Mouse (Mus musculus): Measurements from ENCODE around the gene Vmn1r236. TPM values are rescaled to one million over a fixed set of nuclear protein-coding genes. Genes with fewer than 3 reads are reported as not detected.

Vmn1r236 gene
- polyA plus RNA-seq (2014; fragmentation: Nextera tagmentation; extraction: Ambion mirVana): not detected in 2 replicates

DNA sequence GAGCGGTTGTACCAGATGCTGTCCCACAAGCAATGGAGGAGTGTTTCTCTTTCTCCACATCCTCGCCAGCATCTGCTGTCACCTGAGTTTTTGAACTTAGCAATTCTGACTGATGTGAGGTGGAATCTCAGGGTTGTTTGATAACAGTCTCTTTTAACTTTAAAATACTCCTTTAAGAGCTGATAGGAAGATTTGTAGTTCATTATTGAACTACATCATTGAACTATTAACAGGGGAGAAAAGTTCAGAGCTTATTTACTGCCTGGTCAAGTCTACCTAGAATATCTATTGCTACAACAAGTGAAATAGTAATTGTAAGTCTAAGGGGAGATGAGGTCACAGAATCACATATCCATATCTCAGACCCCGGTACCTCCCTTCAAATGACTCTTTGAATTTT is at the start of gene Vmn1r236:
Gene Vmn1r236, plus strand, starts transcription at position 301 of the 400 bp plus-strand sequence.
- no peak within 1 kb of the TSS for H3K27ac ChIP-seq (ENCODE audit: low read depth, low read length)
- 81% methylated on average over 3 of the region's 3 CpGs for WGBS
- no peaks in the 10 kb centered on the region for H3K36me3 ChIP-seq (ENCODE audit: control insufficient read depth, insufficient read depth, low read length)
- ATAC-seq (ENCODE audit: low FRiP score): no peak
- no peaks in the 10 kb centered on the region for H3K9me3 ChIP-seq (ENCODE audit: control insufficient read depth, low read length)
- H3K4me3 ChIP-seq (ENCODE audit: low read depth, low read length): no peak within 1 kb of the TSS
- H3K27me3 ChIP-seq (ENCODE audit: control insufficient read depth, insufficient read depth, low read length): no peaks in the 10 kb centered on the region
- H3K4me1 ChIP-seq (ENCODE audit: control insufficient read depth, insufficient read depth, low read length): no peaks in the 10 kb centered on the region
- no peak within 1 kb of the TSS for H3K4me2 ChIP-seq
- DNase-seq (ENCODE audit: low spot score, missing footprints): no peak
- no peak within 1 kb of the TSS for H3K9ac ChIP-seq (ENCODE audit: low read length)

DNA sequence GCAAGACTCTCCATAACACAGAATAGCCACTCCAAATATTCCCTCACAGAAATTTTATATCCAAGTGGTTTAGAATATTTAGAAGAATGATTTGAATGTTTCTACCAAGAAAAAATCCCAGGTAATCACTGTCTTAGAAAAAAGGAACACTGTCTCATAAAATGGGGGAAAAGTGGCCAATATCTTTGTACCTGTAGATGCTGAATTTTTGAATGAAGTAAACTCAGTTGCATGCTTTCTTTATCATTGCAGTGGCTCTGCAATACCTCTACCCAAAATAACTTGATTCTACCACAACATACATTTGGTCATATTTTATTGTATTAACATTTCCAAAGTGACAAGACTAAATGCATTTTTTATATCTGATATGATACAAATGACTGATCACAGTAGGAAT is 26.6 kb upstream of the Vmn1r236 start, which contains the start of gene Vmn1r235:
Gene Vmn1r235, plus strand, starts transcription at position 301 of the 400 bp plus-strand sequence.
- no peak for DNase-seq (ENCODE audit: low spot score, missing footprints)
- Histone ChIP-seq H3K27me3 (ENCODE audit: control insufficient read depth, insufficient read depth, low read length) (no peaks in the 10 kb centered on the region), H3K27ac (ENCODE audit: low read depth, low read length) (no peak within 1 kb of the TSS), H3K4me2 (no peak within 1 kb of the TSS), H3K4me1 (ENCODE audit: control insufficient read depth, insufficient read depth, low read length) (no peaks in the 10 kb centered on the region), H3K9me3 (ENCODE audit: control insufficient read depth, low read length) (peaks cover 4% of the 10 kb centered on the region; the same call in 1 of the 2 replicates), H3K9ac (ENCODE audit: low read length) (no peak within 1 kb of the TSS), H3K4me3 (ENCODE audit: low read depth, low read length) (no peak within 1 kb of the TSS), H3K36me3 (ENCODE audit: control insufficient read depth, insufficient read depth, low read length) (no peaks in the 10 kb centered on the region)
- no peak for ATAC-seq (ENCODE audit: low FRiP score)

DNA sequence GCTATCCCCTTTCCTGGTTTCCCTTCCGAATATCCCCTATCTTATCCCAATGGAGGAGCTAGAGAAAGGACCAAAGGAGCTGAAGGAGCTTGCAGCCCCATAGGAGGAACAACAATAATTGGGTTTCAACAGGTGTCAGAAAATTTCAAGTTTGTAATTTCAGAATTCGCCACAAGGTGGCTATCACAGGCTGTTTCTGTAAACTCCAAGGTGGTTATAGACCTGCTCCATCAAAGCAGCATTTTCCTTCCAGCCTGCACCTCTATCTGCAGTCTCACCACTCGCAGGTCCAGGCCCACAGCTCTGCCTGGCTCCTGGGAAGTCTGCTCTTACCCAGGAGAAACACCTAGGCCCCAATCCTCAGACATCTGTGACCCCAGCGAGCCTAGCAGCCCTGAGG is 10.6 kb upstream of the Vmn1r236 start:
- peak; percentile 83 for DNase-seq (ENCODE audit: low spot score, missing footprints)
- H3K9ac ChIP-seq (ENCODE audit: low read length): no peak overlapping the region
- H3K4me3 ChIP-seq (ENCODE audit: low read depth, low read length): no peak overlapping the region
- no peaks in the 10 kb centered on the region for H3K9me3 ChIP-seq (ENCODE audit: control insufficient read depth, low read length)
- no peak overlapping the region for H3K27ac ChIP-seq (ENCODE audit: low read depth, low read length)
- H3K4me1 ChIP-seq (ENCODE audit: control insufficient read depth, insufficient read depth, low read length): no peaks in the 10 kb centered on the region
- no peak overlapping the region for H3K4me2 ChIP-seq
- H3K36me3 ChIP-seq (ENCODE audit: control insufficient read depth, insufficient read depth, low read length): no peaks in the 10 kb centered on the region
- 9% methylated on average over 4 of the region's 4 CpGs for WGBS
- ATAC-seq (ENCODE audit: low FRiP score): no peak
- H3K27me3 ChIP-seq (ENCODE audit: control insufficient read depth, insufficient read depth, low read length): no peaks in the 10 kb centered on the region

DNA sequence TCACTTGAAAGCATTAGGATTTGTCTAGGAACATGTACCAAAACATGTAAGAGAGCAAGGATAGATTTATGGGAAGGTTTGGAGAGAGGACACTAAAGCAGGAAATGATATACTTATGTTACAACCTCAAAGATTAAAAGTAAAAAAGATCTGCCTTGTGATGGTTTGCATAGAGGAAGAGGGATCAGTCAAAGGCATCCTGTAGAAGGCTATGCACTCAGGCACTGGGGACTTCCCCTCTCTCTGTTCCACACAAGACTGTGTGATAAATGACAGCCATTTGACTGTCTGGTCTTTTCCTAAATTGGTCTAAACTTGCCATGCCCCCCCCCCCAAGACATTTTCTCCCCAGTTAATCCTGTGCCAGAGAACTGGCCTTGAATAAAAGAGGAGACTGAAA is 1.7 kb downstream of the Vmn1r236 start:
- Histone ChIP-seq H3K9ac (ENCODE audit: low read length) (no peak overlapping the region), H3K4me1 (ENCODE audit: control insufficient read depth, insufficient read depth, low read length) (no peaks in the 10 kb centered on the region), H3K27ac (ENCODE audit: low read depth, low read length) (no peak overlapping the region), H3K27me3 (ENCODE audit: control insufficient read depth, insufficient read depth, low read length) (no peaks in the 10 kb centered on the region), H3K36me3 (ENCODE audit: control insufficient read depth, insufficient read depth, low read length) (no peaks in the 10 kb centered on the region), H3K4me2 (no peak overlapping the region), H3K4me3 (ENCODE audit: low read depth, low read length) (no peak overlapping the region), H3K9me3 (ENCODE audit: control insufficient read depth, low read length) (no peaks in the 10 kb centered on the region)
- ATAC-seq (ENCODE audit: low FRiP score) (no peak), DNase-seq (ENCODE audit: low spot score, missing footprints) (no peak)

DNA sequence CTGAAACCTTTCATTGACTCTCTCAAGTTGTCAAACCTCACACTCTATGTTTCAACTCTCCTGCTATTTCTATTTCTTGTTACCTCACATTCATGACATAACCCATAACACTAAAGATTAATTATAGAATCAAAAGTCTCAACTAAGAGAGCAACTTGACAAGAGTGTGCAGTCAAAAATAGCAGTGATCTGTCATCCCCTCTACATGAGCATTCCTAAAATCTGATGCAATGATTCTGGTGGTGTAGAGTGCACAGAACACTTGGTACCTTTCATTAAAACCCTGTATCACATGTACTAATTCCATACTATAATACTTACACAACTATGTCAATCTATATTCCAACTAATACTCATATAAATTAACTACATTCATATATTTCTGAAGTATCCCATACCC is 7.0 kb downstream of the Vmn1r236 start:
- no peak overlapping the region for H3K9ac ChIP-seq (ENCODE audit: low read length)
- H3K4me2 ChIP-seq: no peak overlapping the region
- H3K4me1 ChIP-seq (ENCODE audit: control insufficient read depth, insufficient read depth, low read length): no peaks in the 10 kb centered on the region
- H3K36me3 ChIP-seq (ENCODE audit: control insufficient read depth, insufficient read depth, low read length): no peaks in the 10 kb centered on the region
- H3K27ac ChIP-seq (ENCODE audit: low read depth, low read length): no peak overlapping the region
- ATAC-seq (ENCODE audit: low FRiP score) (no peak), DNase-seq (ENCODE audit: low spot score, missing footprints) (no peak)
- H3K9me3 ChIP-seq (ENCODE audit: control insufficient read depth, low read length): no peaks in the 10 kb centered on the region
- H3K4me3 ChIP-seq (ENCODE audit: low read depth, low read length): no peak overlapping the region
- no peaks in the 10 kb centered on the region for H3K27me3 ChIP-seq (ENCODE audit: control insufficient read depth, insufficient read depth, low read length)

DNA sequence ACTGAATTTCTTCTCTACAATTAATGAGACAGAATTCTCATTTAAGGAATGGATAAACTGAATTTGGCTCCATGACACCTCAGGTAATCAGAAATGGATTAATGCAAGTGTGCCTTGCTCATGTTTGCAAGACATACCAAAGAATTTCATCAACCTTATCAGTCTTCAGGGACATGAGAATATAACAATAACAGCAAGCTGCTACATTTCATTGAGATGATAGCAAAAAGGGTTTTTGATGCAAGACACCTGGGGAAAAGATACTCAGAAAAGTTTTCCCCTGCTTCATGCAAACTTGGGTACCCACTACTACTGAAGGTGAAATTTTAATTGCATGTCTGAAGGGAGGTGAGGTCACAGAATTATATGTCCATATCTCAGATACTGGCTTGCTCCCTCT is 28.8 kb downstream of the Vmn1r236 start, which contains the start of gene Vmn1r237:
Gene Vmn1r237, plus strand, starts transcription at position 301 of the 400 bp plus-strand sequence.
- H3K9me3 ChIP-seq (ENCODE audit: control insufficient read depth, low read length): no peaks in the 10 kb centered on the region
- no peaks in the 10 kb centered on the region for H3K36me3 ChIP-seq (ENCODE audit: control insufficient read depth, insufficient read depth, low read length)
- H3K27me3 ChIP-seq (ENCODE audit: control insufficient read depth, insufficient read depth, low read length): no peaks in the 10 kb centered on the region
- H3K4me2 ChIP-seq: no peak within 1 kb of the TSS
- H3K27ac ChIP-seq (ENCODE audit: low read depth, low read length): no peak within 1 kb of the TSS
- DNase-seq (ENCODE audit: low spot score, missing footprints) (no peak), ATAC-seq (ENCODE audit: low FRiP score) (no peak)
- H3K4me3 ChIP-seq (ENCODE audit: low read depth, low read length): no peak within 1 kb of the TSS
- no peak within 1 kb of the TSS for H3K9ac ChIP-seq (ENCODE audit: low read length)
- no peaks in the 10 kb centered on the region for H3K4me1 ChIP-seq (ENCODE audit: control insufficient read depth, insufficient read depth, low read length)

Small RNA genes within 50 kb of the gene (microRNA-seq; reads per million reads assigned to microRNA genes)
- gene Gm26384: not detected

Other genes with a start within 250 kb of the Vmn1r236 start
- not detected in 2 replicates for gene Vmn1r234, start 56.9 kb upstream of the Vmn1r236 start, polyA plus RNA-seq (2014; fragmentation: Nextera tagmentation; extraction: Ambion mirVana)
- not detected in 2 replicates for gene Vmn1r235, start 26.5 kb upstream of the Vmn1r236 start, polyA plus RNA-seq (2014; fragmentation: Nextera tagmentation; extraction: Ambion mirVana)
- gene Vmn1r237, start 28.9 kb downstream of the Vmn1r236 start, polyA plus RNA-seq (2014; fragmentation: Nextera tagmentation; extraction: Ambion mirVana): not detected in 2 replicates
- 2.9 and 3.3 TPM in 2 replicates for gene Zfp677, start 100.8 kb downstream of the Vmn1r236 start, polyA plus RNA-seq (2014; fragmentation: Nextera tagmentation; extraction: Ambion mirVana)
- gene Zfp54, start 140.3 kb downstream of the Vmn1r236 start, polyA plus RNA-seq (2014; fragmentation: Nextera tagmentation; extraction: Ambion mirVana): 2.3 and 3.6 TPM in 2 replicates
- gene Zfp51, start 167.4 kb downstream of the Vmn1r236 start, polyA plus RNA-seq (2014; fragmentation: Nextera tagmentation; extraction: Ambion mirVana): 16.7 TPM in 2 replicates
- 10.9 and 12.4 TPM in 2 replicates for gene Zfp53, start 206.1 kb downstream of the Vmn1r236 start, polyA plus RNA-seq (2014; fragmentation: Nextera tagmentation; extraction: Ambion mirVana)